Mouse (Mus musculus): ENCODE results near the gene Lhx2. TPM values are rescaled to one million over a fixed set of nuclear protein-coding genes. Genes with fewer than 3 reads are reported as not detected.
A peak's percentile ranks its signal among the peaks of the same experiment; 100 is the strongest.

Lhx2 gene
- polyA plus RNA-seq, 1 experiment, result 160 TPM

DNA sequence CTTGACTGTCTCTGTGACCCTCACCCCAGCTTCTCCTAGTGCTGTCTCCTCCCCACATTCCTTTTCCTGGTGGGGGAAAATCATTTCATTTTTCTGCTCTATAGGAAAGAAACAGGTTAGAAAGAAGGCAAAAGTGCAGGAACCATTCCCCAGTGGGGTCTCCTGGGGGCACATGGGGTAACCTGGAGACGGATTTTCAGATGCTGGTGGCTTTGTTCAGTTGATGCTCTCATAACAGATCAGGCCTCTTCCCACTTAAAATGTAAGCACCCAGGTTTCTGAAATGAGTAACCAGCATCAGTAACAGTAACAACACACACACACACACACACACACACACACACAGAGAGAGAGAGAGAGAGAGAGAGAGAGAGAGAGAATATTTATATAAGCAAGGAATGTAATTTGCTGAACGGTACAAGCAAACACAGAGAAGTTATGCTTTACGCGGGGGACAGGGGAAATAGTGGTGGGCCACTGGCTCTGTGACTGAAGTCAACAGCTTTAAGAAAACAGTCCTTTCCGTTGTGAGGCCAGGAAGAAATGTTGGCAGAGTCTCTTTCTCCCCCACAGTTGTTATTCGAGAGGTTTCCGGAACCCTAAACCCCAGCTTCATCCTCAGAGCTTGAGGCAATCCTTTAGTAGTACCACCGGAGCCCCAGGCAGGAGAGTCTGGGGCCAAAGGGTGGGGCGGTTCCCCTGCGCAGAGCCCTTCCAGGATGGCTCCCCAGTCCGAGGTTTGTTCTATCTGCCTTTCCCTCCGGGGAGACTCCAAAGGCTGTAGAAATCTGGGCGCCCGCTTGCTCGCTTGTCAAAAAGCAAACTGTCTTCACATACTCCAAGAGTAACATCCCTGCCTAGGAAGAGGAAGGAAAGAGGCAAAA lies 8.0 kb downstream of the Lhx2 start:
- peak; percentile 43 for DNase-seq (ENCODE audit: low read depth)
- TF ChIP-seq CTCF (IDR thresholded peaks at IDR 0.05; ENCODE audit: borderline replicate concordance, extremely low read depth, insufficient read depth, insufficient read length) (no peak), POLR2A (IDR thresholded peaks at IDR 0.05; ENCODE audit: borderline replicate concordance, extremely low read depth, insufficient read depth, insufficient read length, poor library complexity, severe bottlenecking) (no peak)

GRCm38 (mm10) chr2:38347811-38348551 lies 8.9 kb downstream of the Lhx2 start:
- peak; percentile 94 for DNase-seq (ENCODE audit: low read depth)

DNA sequence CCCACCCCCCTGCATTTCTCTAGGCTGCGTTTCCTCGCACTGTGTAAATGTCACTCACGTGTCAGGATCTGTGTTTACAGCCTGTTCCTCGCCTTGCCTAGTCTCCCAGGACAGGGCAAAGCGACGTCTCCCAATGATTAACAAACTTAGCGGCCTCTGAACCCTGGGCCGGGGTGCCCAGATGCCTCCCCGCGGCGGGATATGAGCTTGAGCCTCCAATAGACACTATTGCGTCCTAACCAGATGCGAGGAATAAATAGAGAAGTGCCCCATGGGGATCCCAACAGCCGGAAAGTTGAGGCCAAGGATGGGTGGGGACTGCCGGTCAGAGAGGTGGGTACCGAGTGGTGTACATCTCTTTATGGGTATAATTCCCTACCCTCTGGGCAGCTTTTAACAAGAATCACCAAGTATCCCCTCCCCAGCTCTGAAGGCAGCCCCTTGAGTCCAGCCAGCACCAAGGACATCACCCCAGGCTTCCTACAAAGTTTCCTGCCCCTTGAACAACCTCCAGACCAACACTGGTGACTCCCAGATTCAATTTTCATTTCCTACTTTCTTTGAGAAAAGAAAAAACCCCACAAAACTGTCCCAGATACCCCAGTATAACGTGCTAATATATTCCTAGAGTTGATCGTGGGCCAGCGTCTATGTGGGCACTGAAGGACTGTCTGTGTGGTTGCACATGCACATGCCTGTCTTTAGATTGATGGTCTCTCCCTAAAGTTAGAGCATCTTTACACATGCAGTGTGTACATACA lies 9.8 kb downstream of the Lhx2 start:
- DNase-seq (ENCODE audit: low read depth), result no peak
- TF ChIP-seq POLR2A (IDR thresholded peaks at IDR 0.05; ENCODE audit: borderline replicate concordance, extremely low read depth, insufficient read depth, insufficient read length, poor library complexity, severe bottlenecking), result no peak
- TF ChIP-seq CTCF (IDR thresholded peaks at IDR 0.05; ENCODE audit: borderline replicate concordance, extremely low read depth, insufficient read depth, insufficient read length), result no peak

More at GRCm38 (mm10) chr2:38347811-38348551, 8.9 kb downstream of the Lhx2 start:
- TF ChIP-seq POLR2A (IDR thresholded peaks at IDR 0.05; ENCODE audit: borderline replicate concordance, extremely low read depth, insufficient read depth, insufficient read length, poor library complexity, severe bottlenecking), result no peak
- no peak for TF ChIP-seq CTCF (IDR thresholded peaks at IDR 0.05; ENCODE audit: borderline replicate concordance, extremely low read depth, insufficient read depth, insufficient read length)

- TF ChIP-seq POLR2A (IDR thresholded peaks at IDR 0.05; ENCODE audit: borderline replicate concordance, extremely low read depth, insufficient read depth, insufficient read length, poor library complexity, severe bottlenecking), result no peak
- TF ChIP-seq CTCF (IDR thresholded peaks at IDR 0.05; ENCODE audit: borderline replicate concordance, extremely low read depth, insufficient read depth, insufficient read length), result no peak
- peak; percentile 64 for DNase-seq (ENCODE audit: low read depth)
Measured at GRCm38 (mm10) chr2:38349447-38350350, 10.6 kb downstream of the Lhx2 start.

- DNase-seq (ENCODE audit: low read depth), result no peak
Measured at GRCm38 (mm10) chr2:38350386-38350785, 11.3 kb downstream of the Lhx2 start.

DNA sequence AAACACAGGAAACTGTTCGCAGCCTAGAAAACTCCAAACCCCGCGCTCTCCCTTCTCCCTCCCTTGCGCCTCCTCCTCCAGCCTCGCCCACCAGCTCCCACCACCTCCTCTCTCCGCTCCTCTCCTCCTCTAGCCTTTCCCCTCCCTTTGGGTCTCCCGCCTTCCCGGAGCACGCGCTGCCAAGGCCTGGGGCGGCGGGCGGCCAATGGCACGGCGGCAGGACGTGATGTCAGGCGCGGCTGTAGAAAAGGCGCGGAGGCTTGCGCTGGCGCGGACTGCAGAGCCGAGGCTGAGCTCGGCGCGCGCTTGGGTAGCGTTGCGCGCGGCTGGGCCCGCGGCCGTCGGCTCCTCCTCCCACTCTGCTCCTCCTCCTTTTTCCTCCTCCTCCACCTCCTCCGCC lies 11.7 kb downstream of the Lhx2 start:
- peak; percentile 99 for DNase-seq (ENCODE audit: low read depth)
- TF ChIP-seq POLR2A (IDR thresholded peaks at IDR 0.05; ENCODE audit: borderline replicate concordance, extremely low read depth, insufficient read depth, insufficient read length, poor library complexity, severe bottlenecking) (peak; percentile 92), CTCF (IDR thresholded peaks at IDR 0.05; ENCODE audit: borderline replicate concordance, extremely low read depth, insufficient read depth, insufficient read length) (no peak)

More at GRCm38 (mm10) chr2:38350386-38350785, 11.3 kb downstream of the Lhx2 start:
- TF ChIP-seq POLR2A (IDR thresholded peaks at IDR 0.05; ENCODE audit: borderline replicate concordance, extremely low read depth, insufficient read depth, insufficient read length, poor library complexity, severe bottlenecking) (no peak), CTCF (IDR thresholded peaks at IDR 0.05; ENCODE audit: borderline replicate concordance, extremely low read depth, insufficient read depth, insufficient read length) (no peak)

GRCm38 (mm10) chr2:38351641-38352320 lies 12.7 kb downstream of the Lhx2 start:
- TF ChIP-seq POLR2A (IDR thresholded peaks at IDR 0.05; ENCODE audit: borderline replicate concordance, extremely low read depth, insufficient read depth, insufficient read length, poor library complexity, severe bottlenecking), result no peak
- TF ChIP-seq CTCF (IDR thresholded peaks at IDR 0.05; ENCODE audit: borderline replicate concordance, extremely low read depth, insufficient read depth, insufficient read length), result no peak
- DNase-seq (ENCODE audit: low read depth), result no peak

DNA sequence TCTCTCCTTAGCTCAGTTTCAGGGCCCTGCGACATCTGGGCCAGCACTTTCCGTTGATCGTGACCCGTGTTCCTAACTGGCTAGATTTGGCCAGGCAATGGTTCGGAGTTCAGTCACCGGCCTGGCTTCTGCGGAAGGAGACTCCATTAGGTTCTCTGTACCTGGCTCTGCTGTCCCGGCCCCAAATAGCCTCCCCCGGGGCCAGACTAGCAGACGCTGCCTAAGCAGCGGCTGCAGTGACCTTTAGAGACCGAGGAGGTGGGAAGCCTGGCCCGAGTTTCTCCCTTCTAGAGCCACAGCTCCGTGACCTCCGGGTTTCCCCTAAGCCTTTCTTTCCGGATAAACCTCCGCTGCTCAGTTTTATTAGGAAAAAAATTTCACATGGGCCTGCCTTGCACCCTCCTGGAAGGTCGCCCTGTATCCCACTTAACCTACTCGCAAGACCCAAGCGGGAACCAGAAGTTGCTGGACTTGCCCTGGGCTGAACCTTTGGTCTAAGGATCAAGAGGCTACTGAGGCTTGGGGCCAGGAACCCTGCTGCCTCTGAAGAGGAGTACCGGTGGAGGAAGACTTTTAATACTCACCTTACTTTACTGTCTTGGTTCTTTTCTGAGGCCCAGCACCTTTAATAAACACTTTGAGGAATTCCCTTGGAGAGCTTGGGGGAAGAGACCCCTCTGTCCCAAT lies 13.4 kb downstream of the Lhx2 start:
- DNase-seq (ENCODE audit: low read depth), result no peak
- TF ChIP-seq POLR2A (IDR thresholded peaks at IDR 0.05; ENCODE audit: borderline replicate concordance, extremely low read depth, insufficient read depth, insufficient read length, poor library complexity, severe bottlenecking) (no peak), CTCF (IDR thresholded peaks at IDR 0.05; ENCODE audit: borderline replicate concordance, extremely low read depth, insufficient read depth, insufficient read length) (no peak)

DNA sequence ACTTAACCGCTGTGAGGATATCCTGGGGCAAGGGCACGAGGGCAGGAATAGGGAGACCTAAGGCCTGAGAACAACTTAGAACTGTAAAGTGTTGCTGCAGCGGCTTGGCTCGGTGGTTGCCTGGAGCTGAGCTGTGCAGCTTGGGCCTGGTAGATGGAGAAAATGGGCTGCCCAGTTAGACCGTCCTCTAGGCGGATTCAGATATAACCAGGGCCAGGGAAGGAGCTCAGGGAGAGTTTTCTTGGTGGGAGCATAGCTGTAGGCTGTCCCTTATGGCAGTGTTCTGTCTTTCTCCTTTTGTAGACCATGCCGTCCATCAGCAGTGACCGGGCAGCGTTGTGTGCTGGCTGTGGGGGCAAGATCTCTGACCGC lies 13.9 kb downstream of the Lhx2 start:
- TF ChIP-seq POLR2A (IDR thresholded peaks at IDR 0.05; ENCODE audit: borderline replicate concordance, extremely low read depth, insufficient read depth, insufficient read length, poor library complexity, severe bottlenecking) (no peak), CTCF (IDR thresholded peaks at IDR 0.05; ENCODE audit: borderline replicate concordance, extremely low read depth, insufficient read depth, insufficient read length) (no peak)
- peak; percentile 48 for DNase-seq (ENCODE audit: low read depth)
